Mouse (Mus musculus) liver, adult 2 months (tissue): ENCODE results near the gene Mas1. TPM values are rescaled to one million over a fixed set of nuclear protein-coding genes. Genes with fewer than 3 reads are reported as not detected.

ENCODE experiments used
- DNase-seq: peaks from one replicate; pipeline ENCODE4 v3.0.0-alpha.2; 2011; ENCODE audit warnings: low read depth, low spot score; ENCODE audit errors: extremely low read depth
- H3K27ac ChIP-seq: fragments of 200-500 bp; replicated peaks from 2 replicates; pipeline ENCODE4 v1.5.1; 2012; ENCODE audit warnings: low read depth, mild to moderate bottlenecking, control low read depth, inconsistent platforms, low read length; ENCODE audit not compliant: insufficient read depth
- H3K27me3 ChIP-seq: fragments of 200-500 bp; 2 replicates; pipeline ENCODE4 v1.6.1; 2012; ENCODE audit warnings: mild to moderate bottlenecking, moderate library complexity, low read length, inconsistent platforms; ENCODE audit not compliant: control insufficient read depth, insufficient read depth
- H3K36me3 ChIP-seq: fragments of 200-500 bp; 2 replicates; pipeline ENCODE4 v1.6.1; 2012; ENCODE audit warnings: low read length, inconsistent platforms; ENCODE audit not compliant: control insufficient read depth, insufficient read depth
- H3K4me1 ChIP-seq: fragments of 200-500 bp; 2 replicates; pipeline ENCODE4 v1.6.1; 2011; ENCODE audit warnings: low read length; ENCODE audit not compliant: control insufficient read depth, insufficient read depth
- H3K4me3 ChIP-seq: fragments of 200-500 bp; 2 replicates; pipeline ENCODE4 v1.5.1; 2011; ENCODE audit warnings: low read depth, mild to moderate bottlenecking, control low read depth, low read length, moderate library complexity; ENCODE audit not compliant: insufficient read depth
- H3K79me2 ChIP-seq: fragments of 200-500 bp; 2 replicates; pipeline ENCODE4 v1.6.1; 2012; ENCODE audit warnings: inconsistent platforms, mild to moderate bottlenecking, low read length, moderate library complexity; ENCODE audit not compliant: control insufficient read depth, insufficient read depth
- H3K9ac ChIP-seq: fragments of 200-500 bp; 2 replicates; pipeline ENCODE4 v1.6.1; 2012; ENCODE audit warnings: low read depth, mild to moderate bottlenecking, control low read depth, inconsistent platforms, low read length
- CTCF ChIP-seq: fragments of 200-500 bp; IDR thresholded peaks from 2 replicates; pipeline ENCODE4 v1.5.1; 2011; ENCODE audit warnings: low read depth, low read length, control low read depth
- POLR2A ChIP-seq: fragments of 200-500 bp; IDR thresholded peaks from 2 replicates; pipeline ENCODE4 v1.6.1; 2011; ENCODE audit warnings: low read length, control low read depth; ENCODE audit not compliant: insufficient read depth; ENCODE audit errors: extremely low read depth
- WGBS: fragments of 180-500 bp; shearing (Covaris S2); methylation state at CpG from one replicate; pipeline ENCODE4 v1.1.7; 2018; 5-methylcytosine and 5-hydroxymethylcytosine counted together
- polyA plus RNA-seq: library from polyadenylated mRNA; depleted of rRNA; stranded (reverse); fragments of >200 nt; gene quantifications from 2 replicates; pipeline ENCODE4 v1.2.3, GENCODE M21; 2012; rRNA removed
- total RNA-seq: library from RNA; depleted of rRNA; stranded (reverse); fragments of >200 nt; gene quantifications from 2 replicates; pipeline ENCODE4 v1.2.3, GENCODE M21; 2014; rRNA removed

Gene Mas1
- total and polyA plus RNA-seq, 2 experiments, result 0.18 to 0.35 TPM

GRCm38 (mm10) chr17:12792422-12793206 lies 75.3 kb downstream of the Mas1 start:
- peaks cover 16% of the 10 kb centered on the region for H3K4me1 ChIP-seq
- DNase-seq, result peak; percentile 98
- WGBS, result 23% methylated on average over 11 of the region's 11 CpGs
- H3K27me3 ChIP-seq, result no peaks in the 10 kb centered on the region
- no peaks in the 10 kb centered on the region for H3K79me2 ChIP-seq
- TF ChIP-seq CTCF, result no peak
- TF ChIP-seq POLR2A, result no peak
- no peaks in the 10 kb centered on the region for H3K36me3 ChIP-seq
- H3K27ac ChIP-seq, result no peak overlapping the region
- no peak overlapping the region for H3K9ac ChIP-seq
- no peak overlapping the region for H3K4me3 ChIP-seq

GRCm38 (mm10) chr17:12791420-12791819 lies 76.5 kb downstream of the Mas1 start:
- Histone ChIP-seq H3K9ac (no peak overlapping the region), H3K79me2 (no peaks in the 10 kb centered on the region), H3K36me3 (no peaks in the 10 kb centered on the region), H3K4me1 (peaks cover 15% of the 10 kb centered on the region), H3K27ac (no peak overlapping the region), H3K4me3 (no peak overlapping the region), H3K27me3 (no peaks in the 10 kb centered on the region)
- 71% methylated on average over 4 of the region's 4 CpGs for WGBS
- DNase-seq, result no peak
- no peak for TF ChIP-seq CTCF
- TF ChIP-seq POLR2A, result no peak

- TF ChIP-seq CTCF, result no peak
- no peak for TF ChIP-seq POLR2A
- Histone ChIP-seq H3K9ac (no peak overlapping the region), H3K79me2 (no peaks in the 10 kb centered on the region), H3K4me1 (peaks cover 15% of the 10 kb centered on the region), H3K27me3 (no peaks in the 10 kb centered on the region), H3K36me3 (no peaks in the 10 kb centered on the region), H3K4me3 (no peak overlapping the region), H3K27ac (no peak overlapping the region)
- 61% methylated on average over 5 of the region's 5 CpGs for WGBS
- DNase-seq, result no peak
Measured at GRCm38 (mm10) chr17:12791079-12791406, 76.9 kb downstream of the Mas1 start.

Other genes starting within 250 kb of the Mas1 start
- gene Slc22a1, start 192.3 kb downstream of the Mas1 start, total RNA-seq, result 311 and 487 TPM in 2 replicates
- gene Slc22a1, start 192.3 kb downstream of the Mas1 start, polyA plus RNA-seq, result 527 and 571 TPM in 2 replicates
- 22.3 and 26.6 TPM in 2 replicates for gene Igf2r, start 98.5 kb downstream of the Mas1 start, total RNA-seq
- gene Igf2r, start 98.5 kb downstream of the Mas1 start, polyA plus RNA-seq, result 8.0 and 8.7 TPM in 2 replicates
- 0.09 TPM in 1 of 2 replicates, not detected in the other for gene Mrgprh, start 7.9 kb upstream of the Mas1 start, total RNA-seq
- gene Mrgprh, start 7.9 kb upstream of the Mas1 start, polyA plus RNA-seq, result 0.05 TPM in 1 of 2 replicates, not detected in the other
- gene Pnldc1, start 42.1 kb upstream of the Mas1 start, total RNA-seq, result 0.27 and 1.3 TPM in 2 replicates
- gene Pnldc1, start 42.1 kb upstream of the Mas1 start, polyA plus RNA-seq, result 1.1 and 1.5 TPM in 2 replicates
- 134 and 136 TPM in 2 replicates for gene Tcp1, start 47.6 kb upstream of the Mas1 start, total RNA-seq
- gene Tcp1, start 47.6 kb upstream of the Mas1 start, polyA plus RNA-seq, result 39.9 and 50.2 TPM in 2 replicates
- 43.6 and 54.6 TPM in 2 replicates for gene Mrpl18, start 48.2 kb upstream of the Mas1 start, total RNA-seq
- 27.9 and 41.2 TPM in 2 replicates for gene Mrpl18, start 48.2 kb upstream of the Mas1 start, polyA plus RNA-seq
- gene Acat3, start 72.5 kb upstream of the Mas1 start, total RNA-seq, result 255 and 271 TPM in 2 replicates
- gene Acat3, start 72.5 kb upstream of the Mas1 start, polyA plus RNA-seq, result 178 and 179 TPM in 2 replicates
- 75.1 and 75.7 TPM in 2 replicates for gene Acat2, start 92.6 kb upstream of the Mas1 start, total RNA-seq
- gene Acat2, start 92.6 kb upstream of the Mas1 start, polyA plus RNA-seq, result 44.6 and 45.9 TPM in 2 replicates
- 32.0 and 32.6 TPM in 2 replicates for gene Wtap, start 126.0 kb upstream of the Mas1 start, total RNA-seq
- 7.8 and 7.9 TPM in 2 replicates for gene Wtap, start 126.0 kb upstream of the Mas1 start, polyA plus RNA-seq
- gene Sod2, start 138.7 kb upstream of the Mas1 start, total RNA-seq, result 169 and 338 TPM in 2 replicates
- 593 and 597 TPM in 2 replicates for gene Sod2, start 138.7 kb upstream of the Mas1 start, polyA plus RNA-seq
- gene Gpr31b, start 184.2 kb upstream of the Mas1 start, total RNA-seq, result not detected in 2 replicates
- not detected in 2 replicates for gene Gpr31b, start 184.2 kb upstream of the Mas1 start, polyA plus RNA-seq
- 0.27 and 0.65 TPM in 2 replicates for gene Tcp10b, start 193.0 kb upstream of the Mas1 start, total RNA-seq
- not detected in 2 replicates for gene Tcp10b, start 193.0 kb upstream of the Mas1 start, polyA plus RNA-seq